Comparison of ENCODE assay signal across 29 mouse cellular contexts in genomic region chr9:59231186-59231585, GRCm38 (mm10).
A peak's percentile ranks its signal among the peaks of the same experiment; 100 is the strongest.
DNase-seq lines count a peak whose midpoint lies in the region; ATAC-seq and TF ChIP-seq lines count a peak whose summit lies in the region.
"Had no signal": no experiment of that assay in that cellular context is flagged by ENCODE, and none has a peak within 500 bp of the region (broad histone marks: within the 10 kb centered on the region; RNA-seq: fewer than 3 reads in every experiment).

No protein-coding gene starts in this region.

- H3K27me3 ChIP-seq in liver, adult 2 months (ENCODE audit: control insufficient read depth, insufficient read depth, low read length), result no peaks in the 10 kb centered on the region
- H3K27me3 ChIP-seq in liver, embryonic 12.5 days (replicated peaks), result no peaks in the 10 kb centered on the region
- H3K27me3 ChIP-seq: embryonic facial prominence, embryonic 13.5 days; forebrain, embryonic 12.5 days; heart, embryonic 12.5 days; heart, embryonic 15.5 days; hindbrain, embryonic 13.5 days; intestine, embryonic 15.5 days had no signal

- TF ChIP-seq CTCF in liver, adult 2 months (IDR thresholded peaks at IDR 0.05; ENCODE audit: low read depth, low read length), result no peak
- TF ChIP-seq CTCF in brain, embryonic 14.5 days (IDR thresholded peaks at IDR 0.05; ENCODE audit: borderline replicate concordance, extremely low read depth, insufficient read depth, insufficient read length), result no peak

- no peaks in the 10 kb centered on the region for H3K36me3 ChIP-seq in liver, adult 2 months (ENCODE audit: control insufficient read depth, insufficient read depth, low read length)
- H3K36me3 ChIP-seq in liver, embryonic 12.5 days, result no peaks in the 10 kb centered on the region
- H3K36me3 ChIP-seq: embryonic facial prominence, embryonic 10.5 days; embryonic facial prominence, embryonic 13.5 days; forebrain, embryonic 12.5 days; heart, embryonic 12.5 days; heart, embryonic 15.5 days; hindbrain, embryonic 10.5 days; hindbrain, embryonic 13.5 days; intestine, embryonic 15.5 days had no signal

- H3K4me3 ChIP-seq in liver, adult 2 months (ENCODE audit: insufficient read depth, low read depth, low read length), result no peak overlapping the region
- H3K4me3 ChIP-seq in liver, embryonic 12.5 days, result no peak overlapping the region
- H3K4me3 ChIP-seq: embryonic facial prominence, embryonic 10.5 days; embryonic facial prominence, embryonic 13.5 days; erythroblast, embryonic 14.5 days; forebrain, embryonic 12.5 days; heart, embryonic 12.5 days; heart, embryonic 15.5 days; hindbrain, embryonic 10.5 days; hindbrain, embryonic 13.5 days; intestine, embryonic 15.5 days had no signal

- ATAC-seq in liver, embryonic 12.5 days, result no peak
- ATAC-seq in activated CD4-positive, CD25-positive, alpha-beta regulatory T cell, adult 4 months, result no peak
- ATAC-seq: forebrain, postnatal 0 days; hindbrain, embryonic 16.5 days; intestine, embryonic 15.5 days; Patski had no signal

- 33% methylated on average over 5 of the region's 5 CpGs for WGBS in liver, adult 2 months
- 67% methylated on average over 5 of the region's 5 CpGs for WGBS in liver, embryonic 12.5 days (ENCODE audit: insufficient replicate concordance)

- no peak overlapping the region for H3K9ac ChIP-seq in liver, adult 2 months (ENCODE audit: low read depth, low read length)
- no peak overlapping the region for H3K9ac ChIP-seq in liver, embryonic 12.5 days
- H3K9ac ChIP-seq: embryonic facial prominence, embryonic 13.5 days; forebrain, embryonic 12.5 days; forebrain, postnatal 0 days; heart, embryonic 12.5 days; heart, embryonic 15.5 days; hindbrain, embryonic 13.5 days; intestine, embryonic 15.5 days had no signal

- H3K9me3 ChIP-seq in liver, embryonic 12.5 days (replicated peaks), result no peaks in the 10 kb centered on the region
- H3K9me3 ChIP-seq: embryonic facial prominence, embryonic 10.5 days; forebrain, embryonic 12.5 days; heart, embryonic 15.5 days; hindbrain, embryonic 10.5 days; hindbrain, embryonic 13.5 days; intestine, embryonic 15.5 days had no signal

- no peak for TF ChIP-seq POLR2A in liver, adult 2 months (IDR thresholded peaks at IDR 0.05; ENCODE audit: extremely low read depth, insufficient read depth, low read length)
- TF ChIP-seq POLR2A in brain, embryonic 14.5 days (IDR thresholded peaks at IDR 0.05; ENCODE audit: borderline replicate concordance, extremely low read depth, insufficient read depth, insufficient read length, poor library complexity, severe bottlenecking), result no peak

- no peaks in the 10 kb centered on the region for H3K4me1 ChIP-seq in liver, adult 2 months (ENCODE audit: control insufficient read depth, insufficient read depth, low read length)
- no peaks in the 10 kb centered on the region for H3K4me1 ChIP-seq in liver, embryonic 12.5 days
- H3K4me1 ChIP-seq: embryonic facial prominence, embryonic 10.5 days; embryonic facial prominence, embryonic 13.5 days; forebrain, embryonic 12.5 days; heart, embryonic 15.5 days; hindbrain, embryonic 10.5 days; hindbrain, embryonic 13.5 days; intestine, embryonic 15.5 days had no signal

- no peaks in the 10 kb centered on the region for H3K79me2 ChIP-seq in liver, adult 2 months (ENCODE audit: control insufficient read depth, insufficient read depth, low read length)

- H3K27ac ChIP-seq in liver, adult 2 months (replicated peaks; ENCODE audit: insufficient read depth, low read depth, low read length), result no peak overlapping the region
- H3K27ac ChIP-seq in liver, embryonic 12.5 days, result no peak overlapping the region
- H3K27ac ChIP-seq: embryonic facial prominence, embryonic 10.5 days; embryonic facial prominence, embryonic 13.5 days; forebrain, embryonic 12.5 days; heart, embryonic 15.5 days; hindbrain, embryonic 10.5 days; hindbrain, embryonic 13.5 days; intestine, embryonic 15.5 days had no signal

- peak; percentile 25 for DNase-seq in adrenal gland, postnatal 10 days
- no peak for DNase-seq in adrenal gland, adult (ENCODE audit: inconsistent age in 2 of 2, low spot score in 1 of 2)
- peak; percentile 25 for DNase-seq in liver, adult 2 months (ENCODE audit: extremely low read depth, low read depth, low spot score)
- peak; percentile 71 for DNase-seq in Muller cell, postnatal 12 days (ENCODE audit: inconsistent ontology term)
- DNase-seq in brain, embryonic 14.5 days (ENCODE audit: low read depth), result peak; percentile 32
- DNase-seq: adrenal gland, postnatal 25 days; cerebellum, adult 11-12 months; cerebellum, adult 8-10 months; cerebellum, postnatal 10 days; cerebellum, postnatal 36 days; embryo, embryonic 11 days; gastrocnemius, postnatal 25 days; heart, adult 18-20 months; heart, postnatal 10 days; heart, postnatal 36 days had no signal

- H3K4me2 ChIP-seq in liver, embryonic 12.5 days, result no peak overlapping the region
- H3K4me2 ChIP-seq: embryonic facial prominence, embryonic 13.5 days; forebrain, embryonic 12.5 days; heart, embryonic 12.5 days; heart, embryonic 15.5 days; hindbrain, embryonic 13.5 days; intestine, embryonic 15.5 days had no signal

Comparison
In these comparisons a context has a peak if more than half of its experiments do, and no peak if none do; other contexts are left out.
1. DNase-seq: peak in adrenal gland, postnatal 10 days (single experiment), liver, adult 2 months (single experiment), Muller cell, postnatal 12 days (single experiment) and brain, embryonic 14.5 days (single experiment); none in adrenal gland, adult (0 of 2).